Mouse (Mus musculus) cerebellum, adult 9-11 months (tissue): Measurements from ENCODE around the gene Rom1.
"Not testable (repeated sequence)": the region's sequence is repeated elsewhere in the genome, so short reads cannot be mapped to it uniquely, and the experiment has no call there.

Experiments used
- DNase-seq: peaks from one replicate; pipeline ENCODE4 v3.0.0; 2022

The Rom1 gene

DNA sequence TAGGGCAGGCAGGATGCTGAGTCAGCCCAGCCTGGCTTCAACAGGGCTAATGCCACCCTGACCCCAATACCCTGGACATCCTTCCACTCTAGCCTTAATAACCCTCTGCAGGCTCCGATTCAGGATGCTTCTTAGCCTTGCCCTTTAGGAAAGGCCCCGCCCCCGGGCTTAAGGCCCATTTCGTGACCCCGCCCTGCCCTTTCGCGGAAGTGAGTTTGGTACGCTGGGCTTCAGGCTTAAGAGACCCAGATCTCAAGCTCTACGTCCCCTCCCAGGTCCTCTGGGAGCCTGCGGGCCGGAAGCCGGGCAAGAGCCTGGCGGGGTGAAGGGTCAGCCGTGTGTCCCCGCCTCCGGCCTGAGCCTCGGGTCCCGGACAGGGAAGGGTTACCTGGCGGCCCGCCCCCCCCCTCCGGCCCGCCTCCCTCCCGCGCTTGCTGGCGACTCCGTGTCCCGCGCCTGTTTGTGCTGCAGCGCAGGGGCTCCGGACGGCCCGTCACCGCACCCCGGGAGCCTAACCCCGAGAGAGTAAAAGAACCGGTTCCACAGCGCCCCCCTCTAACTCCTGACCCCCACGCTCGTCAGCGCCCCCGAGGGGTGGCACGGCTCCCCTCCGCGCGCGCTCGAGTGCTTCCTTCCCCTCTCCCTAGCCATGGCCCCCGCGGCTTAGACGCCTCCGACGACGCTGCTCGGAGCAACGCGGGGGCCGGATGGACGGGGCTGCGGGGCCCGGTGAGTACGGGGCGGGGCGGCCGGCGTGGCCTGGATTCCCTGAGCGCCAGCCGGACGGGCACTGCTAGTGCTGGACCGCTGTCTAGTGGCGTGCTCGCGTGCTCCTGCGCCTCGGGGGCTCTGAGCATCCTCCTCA, at the start of gene Rom1, which contains the start of gene Eml3:
TSS of gene Rom1 (minus strand) at position 133 of the 865 bp plus-strand sequence.
TSS of gene Eml3 (plus strand) at position 329 of the 865 bp plus-strand sequence.
- DNase-seq, result peak; percentile 89

DNA sequence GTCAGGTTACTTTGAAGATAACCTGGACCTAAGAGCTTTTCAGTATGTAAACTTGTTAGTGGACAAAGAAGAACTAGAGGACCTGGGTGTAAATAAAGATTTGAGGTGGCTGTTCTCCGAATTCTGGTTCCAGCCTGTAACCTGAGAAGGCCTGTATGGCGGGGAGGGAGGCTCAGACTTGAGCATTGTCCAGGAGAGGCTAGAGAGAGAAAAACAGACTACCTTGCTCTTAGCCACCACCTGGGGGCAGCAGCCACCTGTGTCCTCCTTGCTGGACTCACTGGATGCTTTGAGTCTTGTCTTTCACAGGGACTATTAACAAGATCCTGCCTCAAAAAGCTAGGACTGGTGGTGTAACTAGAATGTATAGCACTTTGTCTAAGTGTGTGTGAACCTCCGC, 47.4 kb upstream of the Rom1 start:
- peak; percentile 45 for DNase-seq

DNA sequence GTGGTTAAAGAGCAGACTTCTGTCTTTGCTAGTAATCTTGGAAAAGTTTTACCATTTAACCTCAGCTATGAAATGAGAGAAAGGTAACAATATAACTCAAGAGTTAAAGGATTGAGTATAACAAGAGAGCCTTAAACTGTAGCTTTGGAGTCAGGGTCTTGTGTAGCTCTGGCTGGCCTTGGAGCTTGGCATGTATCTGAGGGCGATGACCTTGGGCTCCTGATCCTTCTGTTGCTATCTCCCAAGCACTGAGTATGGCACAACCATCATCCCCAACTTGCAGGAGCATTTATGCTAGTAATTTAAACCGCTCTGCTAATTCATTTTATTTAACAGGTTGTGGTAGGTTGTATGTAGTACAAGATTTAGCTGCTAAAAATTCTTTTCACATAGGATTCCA, 46.3 kb upstream of the Rom1 start:
- DNase-seq, result no peak

DNA sequence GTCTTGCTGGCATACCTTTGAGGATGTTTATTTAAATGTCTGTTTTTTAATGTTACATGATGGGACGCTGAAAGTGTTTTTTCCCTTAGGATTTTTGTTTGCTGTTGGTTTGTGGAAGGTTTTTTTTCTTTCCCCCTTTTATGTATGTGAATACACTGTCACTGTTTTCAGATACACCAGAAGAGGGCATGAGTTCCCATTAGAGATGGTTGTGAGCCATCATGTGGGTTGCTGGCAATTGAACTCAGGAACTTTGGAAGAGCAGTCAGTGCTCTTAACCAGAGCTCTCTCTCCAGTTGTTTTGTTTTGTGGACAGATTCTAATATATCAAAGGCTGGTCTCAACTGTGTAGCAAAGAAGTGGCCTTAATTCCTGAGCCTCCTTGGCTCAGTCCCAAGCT, 45.5 kb upstream of the Rom1 start:
- no peak for DNase-seq

DNA sequence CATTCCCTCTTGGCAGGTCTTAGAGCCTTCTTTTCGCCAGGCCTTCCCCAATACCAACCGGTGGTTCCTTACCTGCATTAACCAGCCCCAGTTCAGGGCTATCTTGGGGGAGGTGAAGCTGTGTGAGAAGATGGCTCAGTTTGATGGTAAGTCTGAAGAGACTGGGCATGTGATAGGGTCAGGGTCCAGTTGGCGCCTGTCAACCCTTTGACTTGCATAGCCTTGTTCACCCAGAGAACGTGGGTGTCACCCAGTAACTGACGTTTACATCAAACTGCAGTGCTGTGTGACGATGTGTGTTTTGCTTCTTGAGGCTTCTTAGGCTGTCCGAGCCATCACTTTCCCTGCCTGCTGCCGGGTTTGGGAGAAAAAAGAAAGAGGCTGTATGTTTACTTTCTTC, 43.3 kb upstream of the Rom1 start:
- DNase-seq, result not testable (repeated sequence)

DNA sequence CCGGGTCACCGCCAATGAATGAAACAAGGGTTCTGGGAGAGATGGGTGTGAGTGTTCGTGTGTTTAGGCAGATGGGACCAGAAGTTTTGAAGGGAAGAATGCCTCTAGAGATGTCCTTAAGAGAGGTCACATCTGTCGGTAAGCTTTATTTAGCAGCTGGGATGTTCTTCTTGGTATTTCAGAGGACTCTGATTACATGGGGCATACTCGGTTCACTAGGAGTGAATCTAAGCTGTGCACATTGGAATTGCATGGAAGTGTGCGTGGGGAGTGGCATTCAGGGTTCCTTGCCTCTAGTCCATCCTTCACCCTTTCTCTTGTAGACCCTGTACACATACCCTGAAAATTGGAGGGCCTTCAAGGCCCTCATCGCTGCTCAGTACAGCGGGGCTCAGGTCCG, 38.7 kb upstream of the Rom1 start:
- peak; percentile 39 for DNase-seq

DNA sequence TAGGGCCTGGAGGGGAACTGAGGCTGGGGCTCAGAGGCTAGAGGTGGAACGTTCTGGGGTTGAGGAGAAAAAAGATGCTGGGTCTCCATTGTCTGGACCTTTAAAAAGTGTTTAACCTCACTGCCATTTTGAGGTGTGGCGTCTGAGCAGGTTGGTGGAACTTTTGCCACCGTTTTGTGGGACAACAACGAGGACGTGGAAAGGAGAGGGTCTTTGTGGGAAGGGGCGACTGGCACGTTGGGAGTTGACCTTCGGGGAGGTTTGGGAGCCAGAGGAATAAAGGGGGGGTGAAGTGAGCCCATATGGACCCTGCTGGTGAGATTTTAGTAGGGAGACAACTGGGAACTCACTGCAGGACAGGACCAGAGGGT, 38.2 kb upstream of the Rom1 start:
- no peak for DNase-seq

DNA sequence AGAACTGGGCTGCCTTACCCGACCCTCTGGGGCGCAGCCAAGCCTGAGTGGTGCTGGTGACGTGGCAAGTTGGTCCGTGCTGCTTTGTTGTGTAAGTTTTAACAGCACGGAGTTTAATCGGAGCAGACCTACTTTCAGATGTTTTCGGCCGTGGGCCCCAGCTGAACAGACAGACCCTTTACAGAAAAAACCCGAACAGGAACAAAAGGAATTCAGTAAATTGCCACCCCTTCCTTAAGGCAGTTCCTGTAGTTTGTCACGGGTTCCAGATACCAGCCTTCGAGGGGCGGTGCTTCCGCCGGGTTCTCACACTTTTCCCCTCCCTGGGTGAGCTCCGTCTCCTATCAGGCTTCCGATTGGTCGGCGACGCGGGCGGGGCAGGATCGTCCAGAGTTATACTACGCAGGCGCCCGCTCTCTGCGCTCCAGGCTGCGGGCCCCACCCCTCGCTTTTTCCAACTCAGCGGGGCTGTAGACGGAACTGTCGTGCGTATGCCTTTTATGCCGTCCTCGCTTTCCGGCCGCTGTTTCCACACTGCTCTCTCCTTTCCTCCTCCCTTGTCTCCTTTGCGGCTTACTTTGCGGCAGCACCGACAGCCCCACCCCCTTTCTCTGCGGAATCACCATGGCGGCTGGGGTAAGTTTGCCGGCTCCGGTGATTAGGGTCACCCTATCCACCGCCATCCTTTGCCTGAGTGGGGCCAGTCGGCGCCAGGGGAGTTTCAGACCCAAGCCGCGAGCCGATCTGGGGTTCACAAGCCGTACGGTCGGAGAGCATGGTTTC, 37.6 kb upstream of the Rom1 start, which contains the start of gene Eef1g:
TSS of gene Eef1g (plus strand) at position 452 of the 783 bp plus-strand sequence.
- peak; percentile 100 for DNase-seq

DNA sequence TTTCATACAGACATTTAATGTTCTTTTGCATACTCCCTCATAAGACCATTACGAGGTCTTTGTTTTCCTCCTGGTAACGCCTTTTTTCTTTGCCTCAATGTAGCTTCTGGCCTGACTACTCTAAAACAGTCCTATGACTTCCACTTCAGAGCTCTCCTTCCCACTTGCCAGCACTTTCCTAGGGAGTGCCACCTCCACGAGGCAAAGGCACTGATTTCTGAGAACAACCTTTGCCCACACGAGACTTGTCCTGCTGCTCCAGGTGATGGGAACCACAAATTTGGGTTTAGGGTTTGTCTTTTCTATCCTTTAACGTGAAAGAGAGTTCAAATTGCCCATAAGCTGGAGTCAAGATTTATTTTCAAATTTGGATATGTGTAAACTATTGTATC, 37.0 kb upstream of the Rom1 start:
- no peak for DNase-seq

DNA sequence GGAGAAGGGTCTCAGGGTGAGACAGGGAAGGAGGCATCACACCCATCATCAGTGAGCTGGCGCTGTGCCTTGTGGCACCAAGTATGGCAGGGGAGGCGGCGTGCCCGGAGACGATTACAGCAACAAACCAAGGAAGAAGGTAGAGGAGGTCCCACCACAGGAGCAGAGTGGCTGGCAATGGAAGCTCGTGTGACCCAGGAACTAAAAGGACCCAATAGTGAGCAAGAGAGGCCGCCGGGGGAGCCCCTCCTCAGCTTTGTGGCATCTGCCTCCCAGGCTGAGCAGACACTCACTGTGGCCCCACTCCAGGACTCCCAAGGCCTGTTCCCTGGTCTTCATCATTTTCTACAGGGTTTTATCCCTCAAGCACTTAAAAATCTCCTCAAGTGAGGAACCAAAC, 36.6 kb upstream of the Rom1 start:
- peak; percentile 76 for DNase-seq

DNA sequence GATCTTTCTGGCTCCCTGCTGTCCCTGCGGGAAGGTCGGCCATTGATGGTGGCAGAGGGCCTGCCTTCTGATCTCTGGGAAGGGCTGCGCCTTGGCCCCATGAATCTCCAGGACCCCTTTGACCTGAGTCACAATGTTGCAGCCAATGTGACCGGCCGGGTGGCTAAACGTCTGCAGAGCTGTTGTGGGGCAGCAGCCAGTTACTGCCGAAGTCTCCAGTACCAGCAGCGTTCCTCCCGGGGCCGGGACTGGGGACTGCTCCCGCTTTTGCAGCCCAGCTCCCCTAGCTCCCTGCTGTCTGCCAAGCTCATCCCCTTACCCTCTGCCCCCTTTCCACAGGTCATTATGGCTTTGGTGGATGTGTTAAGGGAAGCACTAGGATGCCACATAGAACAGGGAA, 35.9 kb upstream of the Rom1 start:
- peak; percentile 67 for DNase-seq

DNA sequence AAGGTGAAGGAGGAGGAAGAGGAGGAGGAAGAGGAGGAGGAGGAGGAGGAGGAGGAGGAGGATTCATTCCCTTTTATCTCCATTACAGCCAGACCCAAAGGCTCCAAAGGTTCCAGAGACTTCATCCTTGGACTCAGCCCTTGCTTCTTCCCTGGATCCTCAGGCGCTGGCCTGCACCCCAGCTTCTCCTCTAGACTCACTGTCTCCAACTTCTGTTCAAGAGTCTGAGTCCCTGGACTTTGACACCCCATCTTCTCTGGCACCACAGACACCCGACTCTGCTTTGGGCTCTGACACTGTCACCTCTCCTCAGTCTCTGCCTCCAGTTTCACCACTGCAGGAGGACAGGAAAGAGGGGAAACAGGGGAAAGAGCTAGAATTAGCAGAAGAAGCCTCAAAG, 33.1 kb upstream of the Rom1 start:
- DNase-seq, result no peak

DNA sequence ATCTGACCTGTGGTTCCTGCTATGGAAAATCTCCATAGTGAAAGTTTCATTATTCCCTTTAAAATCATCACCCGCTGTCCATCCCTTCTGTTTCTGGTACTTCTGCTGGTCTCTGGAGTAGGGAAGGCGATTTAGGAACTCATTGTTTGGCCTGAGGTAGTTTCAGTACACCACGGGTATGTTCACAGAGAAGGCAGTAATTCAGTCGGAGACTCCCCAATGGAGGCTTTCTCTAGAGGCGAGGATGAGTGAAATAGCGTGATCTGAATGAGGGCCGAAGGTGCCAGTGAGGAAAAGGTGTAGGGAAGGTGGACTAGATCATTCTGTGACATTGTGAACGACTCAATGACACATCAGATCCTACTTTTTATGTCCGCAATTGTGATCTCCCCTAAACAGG, 25.0 kb upstream of the Rom1 start:
- no peak for DNase-seq

DNA sequence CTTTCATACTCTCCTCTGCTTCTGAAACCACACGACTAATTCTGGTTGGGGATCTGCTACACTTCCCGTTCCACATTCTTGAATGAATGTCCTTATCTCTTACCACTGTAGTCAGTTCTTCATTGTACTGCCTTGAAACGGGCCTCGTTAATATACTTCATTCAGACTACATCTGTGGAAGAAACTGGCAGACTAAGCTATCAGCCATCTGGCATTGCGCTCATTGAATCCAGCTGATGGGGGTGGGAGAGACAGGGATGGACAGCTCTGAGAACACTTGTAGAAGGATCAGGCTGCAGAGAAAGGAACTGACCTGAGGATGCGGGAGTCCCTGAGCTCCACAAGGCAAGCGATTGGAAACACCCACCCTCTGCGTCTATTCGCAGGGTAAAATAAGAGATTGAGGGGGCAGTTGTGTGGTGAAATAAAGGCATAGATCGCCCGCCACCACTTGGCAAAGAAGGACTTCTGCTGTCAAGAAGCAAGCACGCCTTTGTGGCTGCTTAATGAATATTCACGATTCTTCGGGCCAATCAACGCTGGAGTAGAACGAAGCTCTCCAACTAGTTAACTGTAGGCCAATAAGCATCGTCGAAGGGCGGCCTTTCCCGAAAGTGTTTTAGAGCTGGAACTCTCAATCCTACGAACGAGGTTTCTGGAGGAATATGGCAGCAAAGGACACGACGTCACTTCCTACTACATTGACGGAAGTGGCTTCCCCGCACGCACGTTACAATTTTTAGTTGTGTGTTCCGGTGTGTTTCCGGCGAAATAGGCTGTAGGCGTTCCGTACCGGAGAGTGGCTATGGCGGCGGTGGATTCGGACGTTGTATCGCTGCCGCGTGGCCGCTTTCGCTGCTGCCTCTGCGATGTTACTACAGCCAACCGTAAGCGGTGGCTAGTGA, 24.2 kb upstream of the Rom1 start, which contains the start of gene Tut1:
TSS of gene Tut1 (plus strand) at position 713 of the 905 bp plus-strand sequence.
- DNase-seq, result peak; percentile 92

DNA sequence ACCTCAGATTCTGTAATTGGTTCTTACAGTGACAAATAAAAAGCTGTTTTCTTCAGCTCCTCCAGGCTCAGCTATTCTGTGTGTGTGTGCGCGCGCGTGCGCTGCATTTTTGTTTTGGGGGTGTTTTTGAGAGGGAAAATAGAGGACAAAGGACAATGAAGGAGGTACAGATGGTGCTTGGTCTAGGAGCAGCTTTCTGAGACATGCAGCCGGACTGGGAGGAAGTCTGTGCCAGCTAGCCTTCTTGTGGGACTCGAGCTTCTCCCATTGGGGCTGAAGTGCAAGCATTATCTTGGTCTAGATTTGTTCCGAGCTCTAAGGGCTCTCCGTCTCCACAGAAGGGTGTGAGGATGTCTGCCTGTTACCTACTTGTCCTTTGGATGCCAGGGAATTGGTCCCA, 23.1 kb upstream of the Rom1 start:
- DNase-seq, result no peak

DNA sequence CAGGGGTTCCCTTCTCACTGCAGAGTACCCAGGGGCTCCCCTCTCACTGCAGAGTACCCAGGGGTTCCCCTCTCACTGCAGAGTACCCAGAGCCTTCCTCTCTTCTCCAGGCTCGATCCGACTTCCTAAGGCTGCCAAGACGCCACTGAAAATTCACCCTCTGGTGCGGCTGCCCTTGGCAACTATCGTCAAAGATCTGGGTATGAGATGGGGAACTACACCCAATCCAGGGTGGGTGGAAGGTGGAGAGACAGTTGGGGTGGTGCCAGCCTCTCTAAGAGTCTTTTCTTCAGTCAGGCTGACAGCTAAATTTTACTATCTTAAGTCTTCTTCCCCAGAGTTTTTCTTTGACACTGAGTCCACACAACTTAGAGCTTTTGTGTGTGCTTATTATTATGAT, 21.0 kb upstream of the Rom1 start:
- peak; percentile 23 for DNase-seq

DNA sequence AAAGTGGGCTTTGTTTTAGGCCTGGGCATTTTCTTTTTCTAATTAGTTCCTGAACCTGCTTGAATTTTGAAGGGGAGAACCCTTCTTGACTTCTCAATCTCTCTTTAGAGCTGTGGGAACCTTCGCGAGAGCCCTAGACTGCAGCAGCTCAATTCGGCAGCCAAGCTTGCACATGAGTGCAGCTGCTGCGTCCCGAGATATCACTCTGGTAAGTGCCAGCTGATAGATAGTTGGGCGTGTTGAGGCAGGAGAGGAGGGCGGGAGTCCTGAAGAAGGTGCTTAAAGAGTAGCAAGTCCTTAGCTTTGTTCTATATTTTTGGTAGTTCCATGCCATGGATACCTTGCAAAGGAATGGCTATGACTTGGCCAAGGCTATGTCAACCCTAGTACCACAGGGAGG, 17.8 kb upstream of the Rom1 start:
- DNase-seq, result no peak

DNA sequence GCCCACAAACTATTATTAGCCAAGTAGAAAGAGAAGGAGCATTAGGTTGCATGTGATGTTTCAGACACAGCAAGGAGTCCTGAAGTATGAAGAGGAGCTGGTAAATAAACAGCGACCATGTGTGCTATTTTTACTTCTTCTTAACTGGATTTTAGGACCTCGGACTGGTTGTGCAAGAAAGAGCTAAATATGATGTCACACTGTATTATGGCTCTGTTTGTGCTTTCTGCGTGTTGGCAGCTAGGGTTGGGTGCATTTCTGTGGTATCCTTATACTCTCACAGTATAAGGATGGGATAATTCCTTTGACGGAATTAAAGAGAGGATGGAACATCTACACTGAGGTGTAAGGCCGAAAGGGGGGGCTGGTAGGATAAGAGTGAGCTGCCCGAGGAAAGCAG, 16.1 kb upstream of the Rom1 start:
- no peak for DNase-seq

DNA sequence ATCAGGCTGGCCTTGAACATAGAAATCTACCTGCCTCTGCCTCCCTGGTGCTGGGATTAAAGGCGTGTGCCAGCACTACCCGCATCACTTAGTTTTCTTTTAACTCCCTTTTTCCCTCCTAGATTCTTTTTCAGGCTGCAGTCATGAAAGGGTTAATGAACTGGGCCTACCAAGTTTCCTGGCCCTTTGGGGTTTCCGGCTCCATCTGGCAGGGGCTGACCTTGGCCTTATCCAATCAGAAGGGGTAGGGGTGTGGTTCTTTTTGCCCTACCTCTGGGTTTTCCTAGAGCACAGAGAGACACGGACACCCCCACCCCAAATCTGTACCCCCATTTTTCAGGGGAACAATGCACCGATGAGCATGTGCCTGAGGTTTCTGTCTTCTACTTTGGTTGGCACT, 15.6 kb upstream of the Rom1 start:
- no peak for DNase-seq

DNA sequence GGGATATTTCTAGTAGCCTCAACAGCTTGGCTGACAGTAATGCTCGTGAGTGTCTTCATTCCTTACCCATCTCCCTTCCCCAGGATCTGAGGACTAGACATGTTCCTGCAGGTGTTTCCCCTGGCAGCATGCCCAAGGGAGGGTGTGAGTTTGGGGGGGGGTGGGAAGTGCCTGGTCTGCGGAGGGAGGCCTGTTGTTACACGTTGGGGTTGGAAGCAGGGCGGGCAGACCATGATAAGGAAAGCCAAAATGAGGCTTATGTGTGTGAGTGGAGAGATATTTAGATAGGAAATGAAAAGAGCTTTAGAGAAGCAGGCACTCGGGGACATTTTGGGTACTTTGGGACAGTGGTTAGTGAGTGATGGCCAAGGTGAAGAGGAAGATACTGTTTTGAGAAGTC, 14.9 kb upstream of the Rom1 start:
- DNase-seq, result no peak

DNA sequence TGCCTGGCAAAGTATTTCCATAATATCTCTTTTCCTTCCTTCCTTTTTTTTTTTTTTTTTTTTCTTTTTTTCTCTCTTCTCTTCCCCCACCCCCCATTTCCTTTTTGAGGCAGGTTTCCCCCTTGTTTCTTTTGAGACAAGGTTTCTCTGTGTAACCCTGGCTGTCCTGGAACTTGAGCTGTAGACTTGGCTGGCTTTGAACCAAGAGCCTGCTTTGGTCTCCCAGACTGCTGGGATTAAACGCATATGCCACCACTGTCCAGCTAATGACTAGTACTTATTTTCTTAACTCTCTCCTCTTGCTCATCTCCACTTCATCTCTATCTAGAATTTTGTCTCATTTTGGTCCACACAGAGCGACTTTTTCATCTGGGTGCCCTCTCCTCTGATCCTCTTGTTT, 13.9 kb upstream of the Rom1 start:
- DNase-seq, result no peak

DNA sequence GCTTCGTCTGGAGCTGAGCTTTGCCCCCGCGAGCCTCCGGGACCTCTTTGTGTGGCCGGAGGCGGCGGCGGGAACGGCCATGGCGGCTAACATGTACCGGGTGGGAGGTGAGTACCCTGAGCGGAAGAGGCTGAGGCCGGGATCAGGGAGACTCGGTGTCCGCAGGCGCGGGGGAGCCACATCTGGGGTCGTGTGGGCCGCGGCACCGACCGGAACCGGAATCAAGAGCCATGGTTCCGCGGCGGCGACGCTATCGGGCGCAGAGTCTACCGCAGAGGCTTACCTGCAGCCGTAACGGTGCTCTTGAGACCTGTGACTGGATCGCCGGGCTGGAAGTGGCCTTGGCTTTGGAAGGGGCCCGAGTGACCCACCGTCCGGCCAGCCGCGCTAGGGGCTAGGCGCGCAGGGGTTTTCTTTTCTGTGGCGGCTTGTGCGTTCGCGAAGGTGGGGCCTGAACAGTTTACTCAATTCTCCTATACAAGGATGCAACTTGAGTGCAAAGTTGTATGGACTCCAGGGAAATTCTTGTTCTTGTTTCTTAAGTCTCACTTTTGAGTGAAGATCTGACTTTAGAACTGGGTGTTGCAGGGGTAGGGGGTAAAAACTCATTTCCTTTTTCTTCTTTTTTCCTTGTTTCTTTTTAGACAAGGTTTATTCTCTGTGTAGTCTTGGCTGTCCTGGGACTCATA, 13.3 kb upstream of the Rom1 start:
- no peak for DNase-seq
